Mouse (Mus musculus) kidney, embryonic 16.5 days (tissue): ENCODE results near the gene Adam6a. TPM values are rescaled to one million over a fixed set of nuclear protein-coding genes. Genes with fewer than 3 reads are reported as not detected.
"Not testable (repeated sequence)": the region's sequence is repeated elsewhere in the genome, so short reads cannot be mapped to it uniquely, and the experiment has no call there.

Experiments
- ATAC-seq: fragments of 200-750 bp; cut with Nextera tagmentation; 2 replicates; pipeline ENCODE4 v1.8.0; 2017; ENCODE audit warnings: moderate TSS enrichment; ENCODE audit not compliant: low FRiP score, low TSS enrichment
- H3K27ac ChIP-seq: fragments of 300-500 bp; sonication (generic); 2 replicates; pipeline ENCODE4 v1.5.1; 2014; ENCODE audit warnings: low read length
- H3K27me3 ChIP-seq: fragments of 300-500 bp; sonication (generic); 2 replicates; pipeline ENCODE4 v1.6.1; 2014; ENCODE audit warnings: low read length, control low read depth, mixed read lengths; ENCODE audit not compliant: insufficient read depth
- H3K36me3 ChIP-seq: fragments of 300-500 bp; sonication (generic); 2 replicates; pipeline ENCODE4 v1.6.1; 2014; ENCODE audit warnings: low read length, control low read depth, mixed read lengths; ENCODE audit not compliant: insufficient read depth
- H3K4me1 ChIP-seq: fragments of 300-500 bp; sonication (generic); 2 replicates; pipeline ENCODE4 v1.6.1; 2014; ENCODE audit warnings: low read length, control low read depth, mixed read lengths; ENCODE audit not compliant: insufficient read depth
- H3K4me2 ChIP-seq: fragments of 300-500 bp; sonication (generic); replicated peaks from 2 replicates; pipeline ENCODE4 v1.6.1; 2014; ENCODE audit warnings: low read depth, low read length
- H3K4me3 ChIP-seq: fragments of 300-500 bp; sonication (generic); 2 replicates; pipeline ENCODE4 v1.5.1; 2014; ENCODE audit warnings: mild to moderate bottlenecking, low read length
- H3K9ac ChIP-seq: fragments of 300-500 bp; sonication (generic); replicated peaks from 2 replicates; pipeline ENCODE4 v1.6.1; 2014; ENCODE audit warnings: low read length
- H3K9me3 ChIP-seq: fragments of 300-500 bp; sonication (generic); 2 replicates; pipeline ENCODE4 v1.6.1; 2016; ENCODE audit warnings: low read length, control low read depth
- WGBS: fragments of 180-500 bp; shearing (Covaris S2); extraction: QIAGEN DNeasy Blood & Tissue Kit; methylation state at CpG from one replicate; pipeline ENCODE4 v1.1.7; 2014; 5-methylcytosine and 5-hydroxymethylcytosine counted together
- polyA plus RNA-seq: library from polyadenylated mRNA; unstranded; fragments of >200 nt; fragmentation: Nextera tagmentation; extraction: Ambion mirVana; gene quantifications from 2 replicates; pipeline ENCODE4 v1.2.1, GENCODE M21; 2015

Adam6a gene
- not detected in 2 replicates for polyA plus RNA-seq

GRCm38 (mm10) chr12:113543608-113544007, at the start of gene Adam6a:
Gene Adam6a (plus strand): TSS chr12:113543908.
- not testable (repeated sequence) for H3K9me3 ChIP-seq, H3K9ac ChIP-seq, H3K4me3 ChIP-seq, ATAC-seq, H3K27ac ChIP-seq, H3K36me3 ChIP-seq, H3K4me1 ChIP-seq, H3K27me3 ChIP-seq, H3K4me2 ChIP-seq
- 83% methylated on average over 1 of the region's 1 CpGs for WGBS

GRCm38 (mm10) chr12:113525901-113526300, 17.8 kb upstream of the Adam6a start:
- Histone ChIP-seq H3K4me3 (no peak overlapping the region), H3K27ac (no peak overlapping the region), H3K27me3 (no peaks in the 10 kb centered on the region), H3K9ac (no peak overlapping the region), H3K36me3 (no peaks in the 10 kb centered on the region), H3K4me2 (no peak overlapping the region), H3K9me3 (0 out of 2 replicates have a peak, but pooled peaks cover 2% of the 10 kb centered on the region), H3K4me1 (no peaks in the 10 kb centered on the region)
- 85% methylated on average over 2 of the region's 2 CpGs for WGBS
- ATAC-seq: no peak

- no peak for ATAC-seq
- H3K27me3 ChIP-seq: no peaks in the 10 kb centered on the region
- 55% methylated on average over 6 of the region's 6 CpGs for WGBS
- no peak overlapping the region for H3K9ac ChIP-seq
- no peak overlapping the region for H3K4me2 ChIP-seq
- H3K9me3 ChIP-seq: no peaks in the 10 kb centered on the region
- H3K4me1 ChIP-seq: no peaks in the 10 kb centered on the region
- H3K36me3 ChIP-seq: no peaks in the 10 kb centered on the region
- no peak overlapping the region for H3K27ac ChIP-seq
- no peak overlapping the region for H3K4me3 ChIP-seq
Observed at GRCm38 (mm10) chr12:113578241-113578640, 34.5 kb downstream of the Adam6a start.

GRCm38 (mm10) chr12:113588001-113588400, 44.3 kb downstream of the Adam6a start:
- no peaks in the 10 kb centered on the region for H3K36me3 ChIP-seq
- H3K27me3 ChIP-seq: no peaks in the 10 kb centered on the region
- H3K4me3 ChIP-seq: no peak overlapping the region
- no peak overlapping the region for H3K27ac ChIP-seq
- H3K9ac ChIP-seq: no peak overlapping the region
- 68% methylated on average over 1 of the region's 1 CpGs for WGBS
- no peaks in the 10 kb centered on the region for H3K4me1 ChIP-seq
- H3K4me2 ChIP-seq: no peak overlapping the region
- no peak for ATAC-seq
- no peaks in the 10 kb centered on the region for H3K9me3 ChIP-seq

Other genes starting within 250 kb of the Adam6a start
- gene Adam6b, start 54.4 kb upstream of the Adam6a start, polyA plus RNA-seq: not detected in 2 replicates